8 mouse cellular contexts compared by ENCODE assay signal in the genomic region with DNA sequence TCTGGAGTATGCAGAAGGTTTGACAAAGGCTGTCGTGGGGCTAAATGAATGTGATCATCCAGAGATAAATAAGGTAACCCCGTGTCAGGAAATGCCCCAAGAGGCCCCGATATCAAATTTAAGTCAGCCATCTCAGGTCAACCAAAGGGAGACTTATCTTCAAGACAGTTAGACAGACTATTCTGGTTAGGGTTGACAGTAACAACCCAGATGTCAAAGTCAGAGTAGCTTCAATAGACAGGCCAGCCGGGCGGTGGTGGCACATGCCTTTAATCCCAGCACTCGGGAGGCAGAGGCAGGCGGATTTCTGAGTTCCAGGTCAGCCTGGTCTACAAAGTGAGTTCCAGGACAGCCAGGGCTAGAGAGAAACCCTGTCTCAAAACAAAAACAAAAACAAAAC. TPM values are rescaled to one million over a fixed set of nuclear protein-coding genes. Genes with fewer than 3 reads are reported as not detected.
"Had no signal": no experiment of that assay in that cellular context is flagged by ENCODE, and none has a peak within 500 bp of the region (broad histone marks: within the 10 kb centered on the region; RNA-seq: fewer than 3 reads in every experiment).

No protein-coding gene starts in this region.

RNA-seq across cellular contexts. Expression of gene Ctf1, which starts 18.8 kb away (rescaled TPM):
- total RNA-seq: neutrophil, adult 5-6 weeks had no signal

RNA-seq across cellular contexts. Expression of gene Ctf2, which starts 38.2 kb away (rescaled TPM):
- total RNA-seq: neutrophil, adult 5-6 weeks had no signal
- polyA plus RNA-seq: neural tube, embryonic 13.5 days; small intestine, adult 2 months; spleen, adult 2 months; testis, adult 2 months; thymus, adult 2 months; thymus, postnatal 0 days; urinary bladder, adult 2 months had no signal
